Mouse (Mus musculus) thymus, adult 2 months (tissue): ENCODE measurements around the gene Ankfy1. TPM values are rescaled to one million over a fixed set of nuclear protein-coding genes. Genes with fewer than 3 reads are reported as not detected.

ENCODE experiments used
- DNase-seq: peaks from one replicate; pipeline ENCODE4 v3.0.0; 2021
- H3K27ac ChIP-seq: fragments of 200-500 bp; 2 replicates; pipeline ENCODE4 v1.5.1; 2012; ENCODE audit warnings: low read length, control low read depth; ENCODE audit not compliant: control insufficient read depth, insufficient read depth
- H3K27me3 ChIP-seq: fragments of 200-500 bp; 2 replicates; pipeline ENCODE4 v1.6.1; 2012; ENCODE audit warnings: mild to moderate bottlenecking, low read length, moderate library complexity, mixed read lengths; ENCODE audit not compliant: control insufficient read depth, insufficient read depth
- H3K36me3 ChIP-seq: fragments of 200-500 bp; 2 replicates; pipeline ENCODE4 v1.6.1; 2012; ENCODE audit warnings: mild to moderate bottlenecking, low read length, moderate library complexity; ENCODE audit not compliant: control insufficient read depth, insufficient read depth
- H3K4me1 ChIP-seq: fragments of 200-500 bp; replicated peaks from 2 replicates; pipeline ENCODE4 v1.6.1; 2012; ENCODE audit warnings: low read length; ENCODE audit not compliant: control insufficient read depth, insufficient read depth
- H3K4me3 ChIP-seq: fragments of 200-500 bp; 2 replicates; pipeline ENCODE4 v1.5.1; 2012; ENCODE audit warnings: mild to moderate bottlenecking, low read length, control low read depth, moderate library complexity; ENCODE audit not compliant: control insufficient read depth, insufficient read depth
- CTCF ChIP-seq: fragments of 200-500 bp; IDR thresholded peaks from 2 replicates; pipeline ENCODE4 v1.5.1; 2012; ENCODE audit warnings: mild to moderate bottlenecking, control low read depth, low read length, moderate library complexity, borderline replicate concordance; ENCODE audit not compliant: control insufficient read depth, poor library complexity, insufficient read depth; ENCODE audit errors: extremely low read depth
- POLR2A ChIP-seq: fragments of 200-500 bp; IDR thresholded peaks from 2 replicates; pipeline ENCODE4 v1.6.1; 2012; ENCODE audit warnings: mild to moderate bottlenecking, low read length, control low read depth, moderate library complexity; ENCODE audit not compliant: control insufficient read depth, poor library complexity, insufficient read depth; ENCODE audit errors: extremely low read depth
- WGBS: fragments of 180-500 bp; shearing (Covaris S2); methylation state at CpG from one replicate; pipeline ENCODE4 v1.1.7; 2018; 5-methylcytosine and 5-hydroxymethylcytosine counted together
- polyA plus RNA-seq: library from polyadenylated mRNA; depleted of rRNA; stranded (reverse); fragments of >200 nt; gene quantifications from 2 replicates; pipeline ENCODE4 v1.2.3, GENCODE M21; 2012; rRNA removed

Ankfy1 gene
- polyA plus RNA-seq, result 41.1 and 41.2 TPM in 2 replicates

DNA sequence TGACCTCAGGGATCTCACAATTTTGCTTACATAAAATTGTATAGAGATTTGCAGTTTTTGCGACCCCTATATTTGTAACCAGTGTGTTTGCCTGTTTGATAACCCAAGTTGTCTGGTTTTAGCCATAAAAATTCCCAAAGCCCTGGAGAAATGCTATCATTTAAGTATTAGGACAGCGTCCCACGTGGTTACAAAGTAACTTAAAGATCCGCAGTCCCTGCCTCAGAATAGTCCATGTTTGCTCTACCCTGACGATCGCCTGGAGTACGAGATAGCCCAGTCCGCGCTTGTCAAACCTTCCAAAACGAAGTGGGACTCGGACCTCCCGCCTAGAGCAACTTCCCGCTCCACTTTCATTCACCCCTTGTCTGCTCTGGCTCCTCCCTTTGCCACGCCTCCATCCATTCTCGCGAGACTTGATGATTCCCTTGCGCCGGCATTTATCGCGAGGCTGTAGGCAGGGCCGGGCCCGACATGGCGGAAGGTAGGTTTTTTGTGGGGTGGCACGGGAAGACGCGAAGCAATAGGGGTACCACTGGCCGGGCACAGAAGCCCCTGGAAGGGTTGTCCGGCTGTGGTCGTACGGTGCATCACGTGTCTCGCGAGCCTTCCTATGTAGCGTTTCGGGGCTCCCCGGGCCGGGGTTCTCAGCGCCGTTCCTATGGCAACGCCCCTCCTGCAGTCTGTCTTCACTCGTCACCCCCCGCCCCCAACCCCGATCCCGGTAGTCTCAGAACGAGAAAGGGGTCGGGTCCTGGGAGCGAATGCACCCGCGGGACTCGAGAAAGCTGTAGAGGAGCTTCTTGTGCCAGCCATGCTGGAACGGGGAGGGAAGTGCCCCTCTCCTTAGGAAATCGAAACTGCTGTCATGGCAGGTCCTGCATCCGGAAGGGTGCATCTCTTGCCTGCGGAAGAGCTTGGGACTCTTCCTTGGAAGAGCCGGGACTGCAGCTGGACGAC is at the start of gene Ankfy1:
Gene Ankfy1, plus strand, starts transcription at position 456 of the 960 bp plus-strand sequence.
- peak within 1 kb of the TSS; percentile 2; the same call in 1 of the 2 replicates for H3K27ac ChIP-seq
- H3K27me3 ChIP-seq, result no peaks in the 10 kb centered on the region
- WGBS, result under 1% methylated on average over 56 of the region's 56 CpGs
- peak; percentile 98 for DNase-seq
- peaks cover 4% of the 10 kb centered on the region; the same call in 1 of the 2 replicates for H3K4me1 ChIP-seq
- peak within 1 kb of the TSS; percentile 95 for H3K4me3 ChIP-seq
- TF ChIP-seq CTCF, result 0 out of 2 replicates have a peak, but pooled peaks have one; percentile 6
- TF ChIP-seq POLR2A, result peak; percentile 75
- no peaks in the 10 kb centered on the region for H3K36me3 ChIP-seq

DNA sequence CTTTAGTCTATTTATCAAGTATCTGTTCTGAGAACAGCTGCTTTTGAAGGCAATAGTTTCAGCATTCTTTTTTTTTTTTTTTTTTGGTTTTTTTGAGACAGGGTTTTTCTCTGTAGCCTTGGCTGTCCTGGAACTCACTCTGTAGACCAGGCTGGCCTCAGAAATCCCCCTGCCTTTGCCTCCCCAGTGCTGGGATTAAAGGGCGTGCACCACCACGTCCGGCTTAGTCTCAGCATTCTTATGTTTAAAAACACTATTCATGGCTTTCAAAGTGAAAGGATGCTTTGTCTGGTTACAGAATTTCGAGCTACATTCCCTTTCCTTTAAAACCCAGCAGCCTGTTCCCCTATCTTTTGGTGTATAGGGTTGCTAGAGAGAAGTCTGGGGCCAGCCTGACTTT is 47.1 kb upstream of the Ankfy1 start:
- Histone ChIP-seq H3K4me1 (no peaks in the 10 kb centered on the region), H3K4me3 (no peak overlapping the region), H3K27me3 (no peaks in the 10 kb centered on the region), H3K27ac (no peak overlapping the region), H3K36me3 (no peaks in the 10 kb centered on the region)
- no peak for DNase-seq
- WGBS, result 95% methylated on average over 4 of the region's 4 CpGs
- TF ChIP-seq POLR2A (no peak), CTCF (no peak)

DNA sequence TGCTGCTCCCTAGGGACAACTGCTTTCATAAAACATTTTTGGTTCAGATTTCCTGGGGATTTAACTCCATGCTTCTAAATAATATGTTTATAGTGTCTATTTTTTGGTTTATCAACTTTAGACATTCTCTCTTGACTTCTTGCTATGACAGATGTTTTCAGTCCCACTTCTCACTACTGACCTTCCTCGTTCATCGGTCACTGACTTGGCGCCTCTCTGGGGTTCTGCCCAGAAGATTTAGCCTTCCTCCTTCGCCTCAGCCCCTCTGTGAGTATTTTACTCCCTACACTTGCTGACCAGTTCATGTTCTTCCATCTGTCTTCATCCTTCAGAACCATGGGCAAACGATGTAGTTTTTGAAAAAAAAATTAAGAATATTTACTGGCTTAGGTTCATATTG is 44.4 kb upstream of the Ankfy1 start:
- no peak for DNase-seq
- TF ChIP-seq POLR2A (no peak), CTCF (no peak)
- 92% methylated on average over 5 of the region's 5 CpGs for WGBS
- no peak overlapping the region for H3K27ac ChIP-seq
- H3K27me3 ChIP-seq, result no peaks in the 10 kb centered on the region
- H3K4me3 ChIP-seq, result no peak overlapping the region
- no peaks in the 10 kb centered on the region for H3K36me3 ChIP-seq
- no peaks in the 10 kb centered on the region for H3K4me1 ChIP-seq

DNA sequence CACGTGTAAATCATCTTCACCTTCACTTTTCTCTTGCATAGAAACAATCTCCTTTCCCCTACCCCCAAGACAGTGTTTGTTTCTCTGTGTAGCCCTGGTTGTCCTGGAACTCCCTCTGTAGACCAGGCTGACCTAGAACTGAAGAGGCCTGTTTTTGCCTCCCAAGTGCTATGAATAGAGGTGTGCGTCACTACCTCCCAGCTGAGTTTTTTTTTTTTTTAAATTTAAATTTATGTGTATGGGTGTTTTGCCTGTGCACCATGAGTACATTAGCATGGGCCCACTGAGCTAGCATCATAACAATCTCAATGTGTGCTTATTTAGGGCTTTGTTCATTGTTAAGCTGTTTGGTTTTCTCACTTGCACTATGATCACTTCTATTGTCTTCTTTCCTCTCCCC is 39.5 kb upstream of the Ankfy1 start:
- 92% methylated on average over 2 of the region's 2 CpGs for WGBS
- TF ChIP-seq POLR2A (no peak), CTCF (no peak)

DNA sequence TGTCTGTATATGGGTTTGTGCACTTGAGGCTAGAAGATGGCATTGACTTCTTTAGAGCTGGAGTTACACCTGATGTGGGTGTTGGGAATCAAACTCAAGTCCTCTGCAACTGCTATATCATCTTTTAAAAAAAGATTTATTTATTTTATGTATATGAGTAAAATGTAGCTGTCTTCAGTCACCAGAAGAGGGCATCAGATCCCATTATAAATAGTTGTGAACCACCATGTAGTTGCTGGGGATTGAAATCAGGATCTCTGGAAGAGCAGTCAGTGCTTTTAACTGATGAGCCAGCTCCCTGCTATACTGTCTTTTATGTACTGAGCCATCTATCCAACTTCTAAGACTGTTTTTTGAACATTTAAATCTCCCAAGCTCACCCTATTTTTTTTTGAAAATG is 29.9 kb upstream of the Ankfy1 start:
- Histone ChIP-seq H3K4me3 (no peak overlapping the region), H3K4me1 (no peaks in the 10 kb centered on the region), H3K27me3 (no peaks in the 10 kb centered on the region), H3K27ac (no peak overlapping the region), H3K36me3 (no peaks in the 10 kb centered on the region)
- TF ChIP-seq CTCF, result no peak
- TF ChIP-seq POLR2A, result no peak
- DNase-seq, result no peak

More for the DNA sequence above, 39.5 kb upstream of the Ankfy1 start:
- H3K4me1 ChIP-seq, result no peaks in the 10 kb centered on the region
- DNase-seq, result no peak
- H3K4me3 ChIP-seq, result no peak overlapping the region
- H3K27me3 ChIP-seq, result no peaks in the 10 kb centered on the region
- no peaks in the 10 kb centered on the region for H3K36me3 ChIP-seq
- no peak overlapping the region for H3K27ac ChIP-seq

DNA sequence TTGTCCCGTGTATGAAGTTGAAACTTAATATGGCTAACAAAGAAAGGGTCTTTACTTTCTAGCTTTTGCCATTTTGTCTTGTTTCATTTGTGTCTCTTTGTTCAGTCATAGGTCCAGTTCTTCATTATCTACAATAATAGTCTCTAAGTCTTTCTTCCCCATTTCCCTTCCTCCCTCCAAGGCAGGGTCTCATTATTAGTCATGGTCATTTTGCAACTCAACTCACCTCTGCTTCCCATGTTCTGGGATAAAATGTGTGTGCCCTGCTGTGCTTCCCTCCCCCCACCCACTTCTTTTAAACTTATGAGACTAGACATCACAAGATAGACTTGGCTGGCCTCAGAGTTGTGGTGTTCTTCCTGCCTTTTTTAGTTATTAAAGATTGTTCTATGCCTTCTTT is 29.4 kb upstream of the Ankfy1 start:
- Histone ChIP-seq H3K27ac (no peak overlapping the region), H3K27me3 (no peaks in the 10 kb centered on the region), H3K4me1 (no peaks in the 10 kb centered on the region), H3K4me3 (no peak overlapping the region), H3K36me3 (no peaks in the 10 kb centered on the region)
- TF ChIP-seq CTCF (no peak), POLR2A (no peak)
- 97% methylated on average over 1 of the region's 1 CpGs for WGBS
- no peak for DNase-seq
